8 mouse cellular contexts compared by ENCODE assay signal in the genomic region with DNA sequence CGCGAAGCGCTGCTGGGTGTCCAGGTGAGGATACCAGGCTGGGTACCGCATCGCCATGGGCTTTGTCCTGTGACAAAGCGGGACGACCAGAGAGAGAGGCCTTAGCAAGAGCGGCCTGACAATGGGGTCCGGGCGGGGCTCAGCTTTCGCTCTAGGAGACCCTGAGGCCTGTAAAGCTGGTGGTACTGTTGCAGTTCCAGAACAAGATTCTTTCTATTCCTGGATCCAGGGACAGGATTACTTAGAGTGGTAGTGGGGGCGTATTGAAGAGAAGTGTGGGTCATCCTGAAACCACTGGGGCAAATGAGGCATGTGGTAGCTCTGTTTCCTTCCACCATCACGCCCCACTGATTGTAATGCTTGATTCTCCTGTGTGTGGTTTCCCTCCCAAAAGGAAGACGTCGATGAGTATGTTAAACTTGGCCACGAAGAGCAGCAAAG. TPM values are rescaled to one million over a fixed set of nuclear protein-coding genes. Genes with fewer than 3 reads are reported as not detected.
DNase-seq lines count a peak whose midpoint lies in the region; ATAC-seq lines count a peak whose summit lies in the region.

No protein-coding gene starts in this region.

- H3K4me2 ChIP-seq in heart, embryonic 15.5 days, result peak overlapping the region; percentile 71

- no peaks in the 10 kb centered on the region for H3K79me2 ChIP-seq in macrophage (ENCODE audit: inconsistent target)

- H3K9me3 ChIP-seq in heart, embryonic 15.5 days (replicated peaks), result no peaks in the 10 kb centered on the region

- no peaks in the 10 kb centered on the region for H3K27me3 ChIP-seq in heart, embryonic 15.5 days

- H3K36me3 ChIP-seq in heart, embryonic 15.5 days, result peaks cover 8% of the 10 kb centered on the region
- 0 out of 2 replicates have a peak, but pooled peaks cover 8% of the 10 kb centered on the region for H3K36me3 ChIP-seq in macrophage (ENCODE audit: inconsistent target)

- H3K27ac ChIP-seq in heart, embryonic 15.5 days, result peak overlapping the region; percentile 95
- peak overlapping the region; percentile 38 for H3K27ac ChIP-seq in macrophage

- no peak for ATAC-seq in heart, embryonic 15.5 days (replicated peaks; ENCODE audit: insufficient number of reproducible peaks, insufficient read depth, low FRiP score, low read depth)
- ATAC-seq in granulocyte monocyte progenitor cell, adult 5-6 weeks (replicated peaks; ENCODE audit: poor library complexity, severe bottlenecking), result peak; percentile 41

- peak overlapping the region; percentile 84 for H3K4me3 ChIP-seq in heart, embryonic 15.5 days
- H3K4me3 ChIP-seq in macrophage (ENCODE audit: inconsistent target), result peak overlapping the region; percentile 68

- peaks cover 11% of the 10 kb centered on the region; the same call in 1 of the 2 replicates for H3K4me1 ChIP-seq in heart, embryonic 15.5 days (replicated peaks)

- H3K9ac ChIP-seq in heart, embryonic 15.5 days, result peak overlapping the region; percentile 94

- WGBS in heart, embryonic 15.5 days, result under 1% methylated on average over 16 of the region's 16 CpGs
- under 1% methylated on average over 16 of the region's 16 CpGs for WGBS in macrophage (ENCODE audit: missing documents)

- no peak for DNase-seq in heart, adult 9 months (ENCODE audit: low spot score in 2 of 2)
- DNase-seq in MEL-GATA-1-ER (ENCODE audit: extremely low read depth, low read depth), result peak; percentile 53
- no peak for DNase-seq in left cerebral cortex, adult 8-10 months (ENCODE audit: low spot score in 2 of 2)
- no peak for DNase-seq in layer of hippocampus, postnatal 25 days (ENCODE audit: extremely low spot score in 1 of 2, low spot score in 1 of 2)
- no peak for DNase-seq in layer of hippocampus, adult 11-12 months (ENCODE audit: low spot score)

RNA-seq across cellular contexts. Expression of a gene that starts 0.6 kb away (rescaled TPM):
- 123 and 130 TPM in 2 replicates for polyA plus RNA-seq in heart, embryonic 15.5 days (2015; fragmentation: Nextera tagmentation; extraction: Ambion mirVana)
- 39.2 and 40.8 TPM in 2 replicates for total RNA-seq in granulocyte monocyte progenitor cell, adult 5-6 weeks (2014; fragmentation: Nextera tagmentation)
- 41.6 and 61.7 TPM in 2 replicates for total RNA-seq in granulocyte monocyte progenitor cell, adult 5-6 weeks (2017)
- total RNA-seq in macrophage (2018; cell fraction: chromatin; rRNA removed), result 10 to 100 TPM in 22 of 26 experiments, 1 to 10 TPM in 4; 5.2 to 45.2 (median 23.6) TPM
- total RNA-seq in macrophage (2018; cell fraction: cytosol; rRNA removed), result 10 to 100 TPM; 17.2 to 46.0 (median 29.6) TPM
- total RNA-seq in macrophage (2018; cell fraction: nucleus; rRNA removed), result 10 to 100 TPM; 20.7 to 63.8 (median 38.6) TPM
- polyA plus RNA-seq in macrophage (2018), result 29.6 to 55.4 TPM (median 36.6 TPM) in 3 replicates
- 100 to 1,000 TPM in 3 of 4 experiments, 10 to 100 TPM in 1; 98.4 to 109 (median 102) TPM for total RNA-seq in left cerebral cortex, adult 8-10 months (2022)
- total RNA-seq in layer of hippocampus, postnatal 25 days (2021), result 100 to 1,000 TPM in 1 of 2 experiments, 10 to 100 TPM in 1; 96.4 to 106 TPM

RNA-seq across cellular contexts. Expression of a gene that starts 31.9 kb away (rescaled TPM):
- not detected in 2 replicates for polyA plus RNA-seq in heart, embryonic 15.5 days (2015; fragmentation: Nextera tagmentation; extraction: Ambion mirVana)
- total RNA-seq in granulocyte monocyte progenitor cell, adult 5-6 weeks (2014; fragmentation: Nextera tagmentation), result not detected in 2 replicates
- not detected in 2 replicates for total RNA-seq in granulocyte monocyte progenitor cell, adult 5-6 weeks (2017)
- not detected for total RNA-seq in macrophage (2018; cell fraction: chromatin; rRNA removed)
- total RNA-seq in macrophage (2018; cell fraction: cytosol; rRNA removed), result not detected
- not detected for total RNA-seq in macrophage (2018; cell fraction: nucleus; rRNA removed)
- not detected in 3 replicates for polyA plus RNA-seq in macrophage (2018)
- total RNA-seq in left cerebral cortex, adult 8-10 months (2022), result not detected
- total RNA-seq in layer of hippocampus, postnatal 25 days (2021), result not detected

RNA-seq across cellular contexts. Expression of a gene that starts 47.6 kb away (rescaled TPM):
- polyA plus RNA-seq in heart, embryonic 15.5 days (2015; fragmentation: Nextera tagmentation; extraction: Ambion mirVana), result 1.8 and 3.3 TPM in 2 replicates
- total RNA-seq in granulocyte monocyte progenitor cell, adult 5-6 weeks (2014; fragmentation: Nextera tagmentation), result 65.1 and 77.0 TPM in 2 replicates
- total RNA-seq in granulocyte monocyte progenitor cell, adult 5-6 weeks (2017), result 101 and 110 TPM in 2 replicates
- 100 to 1,000 TPM in 24 of 26 experiments, 10 to 100 TPM in 2; 71.1 to 586 (median 297) TPM for total RNA-seq in macrophage (2018; cell fraction: chromatin; rRNA removed)
- 100 to 1,000 TPM in 11 of 26 experiments, 10 to 100 TPM in 15; 40.4 to 132 (median 78.9) TPM for total RNA-seq in macrophage (2018; cell fraction: cytosol; rRNA removed)
- 100 to 1,000 TPM in 20 of 26 experiments, 10 to 100 TPM in 6; 40.1 to 234 (median 147) TPM for total RNA-seq in macrophage (2018; cell fraction: nucleus; rRNA removed)
- polyA plus RNA-seq in macrophage (2018), result 59.7 to 86.7 TPM (median 78.8 TPM) in 3 replicates
- total RNA-seq in left cerebral cortex, adult 8-10 months (2022), result 1 to 10 TPM; 2.9 to 3.9 (median 3.2) TPM
- 1 to 10 TPM; 2.8 to 4.2 TPM for total RNA-seq in layer of hippocampus, postnatal 25 days (2021)

Comparison
In these comparisons a context has a peak if more than half of its experiments do, and no peak if none do; other contexts are left out.
1. RNA of a gene that starts 47.6 kb away (total RNA-seq): 65.1 to 110 TPM in granulocyte monocyte progenitor cell, adult 5-6 weeks; 2.8 to 4.2 TPM in layer of hippocampus, postnatal 25 days and 2.9 to 3.9 TPM in left cerebral cortex, adult 8-10 months; every median in the first group is over 10 times any median in the second.